Mouse (Mus musculus): ENCODE measurements around the gene Neurog1.

GRCm38 (mm10) chr13:56283321-56283720 lies 31.4 kb upstream of the Neurog1 start:
- no peak for TF ChIP-seq CTCF (IDR thresholded peaks at IDR 0.05; ENCODE audit: low read depth)
- no peak for TF ChIP-seq EP300 (IDR thresholded peaks at IDR 0.05; ENCODE audit: low read depth)

All from liver, embryonic 14.5 days (tissue).